Comparison of ENCODE assay signal across 21 mouse cellular contexts in the genomic region with DNA sequence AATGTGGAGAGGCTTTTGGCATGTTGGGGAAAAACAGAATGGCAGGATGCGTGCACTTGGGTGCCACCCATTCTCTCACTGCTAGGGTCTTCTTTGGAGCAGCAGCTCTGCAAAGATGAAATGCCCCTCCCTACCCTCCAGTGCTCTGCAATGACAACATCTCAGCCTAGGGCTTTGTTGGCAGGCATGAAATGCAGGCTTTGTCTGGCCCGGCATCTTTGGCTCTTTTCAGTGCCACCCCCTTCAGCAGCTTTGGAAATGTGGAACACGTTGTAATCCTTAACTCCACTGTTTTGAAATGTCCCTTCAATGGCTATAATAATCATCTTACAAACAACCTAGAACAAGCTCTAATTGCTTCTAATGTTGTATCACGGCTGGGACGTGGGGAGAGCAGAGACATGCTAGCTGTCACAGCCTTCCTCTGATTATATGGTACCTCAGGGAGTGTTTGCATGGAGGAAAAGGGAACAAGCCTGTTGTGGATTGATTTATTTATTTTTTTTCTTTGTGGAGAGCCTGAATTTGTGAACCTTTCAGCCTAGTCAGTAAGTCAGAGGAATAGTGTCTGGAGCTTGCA.
DNase-seq lines count a peak whose midpoint lies in the region; ATAC-seq and TF ChIP-seq lines count a peak whose summit lies in the region.
"Had no signal": no experiment of that assay in that cellular context is flagged by ENCODE, and none has a peak within 500 bp of the region (broad histone marks: within the 10 kb centered on the region; RNA-seq: fewer than 3 reads in every experiment).

No protein-coding gene starts in this region.

- DNase-seq in layer of hippocampus, adult 2 months (ENCODE audit: low spot score in 2 of 2), result no peak
- DNase-seq in layer of hippocampus, postnatal 25 days (ENCODE audit: extremely low spot score in 1 of 2, low spot score in 1 of 2), result no peak
- peak; percentile 82 for DNase-seq in brain, adult 2 months (ENCODE audit: low read depth, low spot score)
- DNase-seq in layer of hippocampus, adult 9-11 months, result peak; percentile 42
- no peak for DNase-seq in spleen, postnatal 4 days (ENCODE audit: low spot score in 2 of 2)
- DNase-seq: adrenal gland, postnatal 10 days; cerebellum, adult 8-10 months; gastrocnemius, postnatal 25 days; heart, postnatal 10 days; spleen, adult 18-20 months; thymus, postnatal 4 days had no signal

- H3K27ac ChIP-seq in layer of hippocampus, adult 2 months, result peak overlapping the region; percentile 39
- H3K27ac ChIP-seq in forebrain, embryonic 13.5 days, result no peak overlapping the region
- no peak overlapping the region for H3K27ac ChIP-seq in intestine, postnatal 0 days (ENCODE audit: low read depth, low read length)
- H3K27ac ChIP-seq: intestine, embryonic 15.5 days; kidney, postnatal 0 days; limb, embryonic 12.5 days; liver, embryonic 14.5 days; stomach, postnatal 0 days had no signal

- H3K9ac ChIP-seq in forebrain, embryonic 13.5 days, result no peak overlapping the region
- no peak overlapping the region for H3K9ac ChIP-seq in intestine, postnatal 0 days (ENCODE audit: low read depth, low read length)
- H3K9ac ChIP-seq: intestine, embryonic 15.5 days; limb, embryonic 12.5 days; liver, embryonic 14.5 days had no signal

- no peaks in the 10 kb centered on the region for H3K36me3 ChIP-seq in forebrain, embryonic 13.5 days (ENCODE audit: poor library complexity, severe bottlenecking)
- H3K36me3 ChIP-seq in intestine, postnatal 0 days (ENCODE audit: control insufficient read depth, insufficient read depth), result no peaks in the 10 kb centered on the region
- H3K36me3 ChIP-seq: G1E; intestine, embryonic 15.5 days; limb, embryonic 12.5 days had no signal

- no peak for TF ChIP-seq CTCF in layer of hippocampus, adult 2 months (conservative IDR thresholded peaks at IDR 0.05)
- TF ChIP-seq CTCF in intestine, postnatal 0 days (IDR thresholded peaks at IDR 0.05; ENCODE audit: low read depth), result no peak

- peaks cover 22% of the 10 kb centered on the region for H3K4me1 ChIP-seq in forebrain, embryonic 13.5 days
- H3K4me1 ChIP-seq in intestine, postnatal 0 days (replicated peaks; ENCODE audit: control insufficient read depth, insufficient read depth, low read length), result no peaks in the 10 kb centered on the region
- H3K4me1 ChIP-seq: intestine, embryonic 15.5 days; limb, embryonic 12.5 days had no signal

- no peak overlapping the region for H3K4me3 ChIP-seq in layer of hippocampus, adult 2 months
- H3K4me3 ChIP-seq in forebrain, embryonic 13.5 days, result no peak overlapping the region
- H3K4me3 ChIP-seq in intestine, postnatal 0 days (ENCODE audit: low read depth, low read length), result no peak overlapping the region
- H3K4me3 ChIP-seq: intestine, embryonic 15.5 days; limb, embryonic 12.5 days had no signal

- H3K4me2 ChIP-seq in forebrain, embryonic 13.5 days, result no peak overlapping the region
- no peak overlapping the region for H3K4me2 ChIP-seq in intestine, postnatal 0 days (replicated peaks; ENCODE audit: low read depth)
- H3K4me2 ChIP-seq: intestine, embryonic 15.5 days; limb, embryonic 12.5 days had no signal

- H3K27me3 ChIP-seq in forebrain, embryonic 13.5 days, result no peaks in the 10 kb centered on the region
- H3K27me3 ChIP-seq in intestine, postnatal 0 days (replicated peaks; ENCODE audit: control insufficient read depth, insufficient read depth, low read length), result no peaks in the 10 kb centered on the region
- H3K27me3 ChIP-seq: intestine, embryonic 15.5 days; limb, embryonic 12.5 days had no signal

- peak; percentile 76 for ATAC-seq in forebrain, embryonic 13.5 days
- no peak for ATAC-seq in megakaryocyte progenitor cell, adult 5-6 weeks (replicated peaks; ENCODE audit: poor library complexity)
- no peak for ATAC-seq in intestine, postnatal 0 days
- ATAC-seq: intestine, embryonic 15.5 days; lung, postnatal 0 days had no signal

- H3K9me3 ChIP-seq in forebrain, embryonic 13.5 days (replicated peaks), result no peaks in the 10 kb centered on the region
- H3K9me3 ChIP-seq in intestine, postnatal 0 days (ENCODE audit: control insufficient read depth), result no peaks in the 10 kb centered on the region
- H3K9me3 ChIP-seq: G1E; intestine, embryonic 15.5 days; limb, embryonic 12.5 days had no signal

- WGBS in forebrain, embryonic 13.5 days, result 11% methylated on average over 5 of the region's 5 CpGs
- 65% methylated on average over 5 of the region's 5 CpGs for WGBS in intestine, postnatal 0 days

Comparison
In these comparisons a context has a peak if more than half of its experiments do, and no peak if none do; other contexts are left out.
1. DNase-seq: peak in brain, adult 2 months (single experiment) and layer of hippocampus, adult 9-11 months (single experiment); none in layer of hippocampus, adult 2 months (0 of 2), layer of hippocampus, postnatal 25 days (0 of 2) and spleen, postnatal 4 days (0 of 2).